Mouse (Mus musculus) adrenal gland, postnatal 36 days (tissue): ENCODE data around the gene Slco2a1. TPM values are rescaled to one million over a fixed set of nuclear protein-coding genes. Genes with fewer than 3 reads are reported as not detected.

Experiments
- DNase-seq, 2 experiments: peaks; one replicate each; pipeline ENCODE4 v3.0.0; 2021; ENCODE audit warnings: mixed read lengths in 1 of 2
- total RNA-seq, 2 experiments: library from RNA; stranded (reverse); gene quantifications; 2 replicates each; pipeline ENCODE4 v1.2.3; 2021

Slco2a1 gene
- total RNA-seq, 2 experiments from 2014 or later = 3.2 to 3.7 TPM

DNA sequence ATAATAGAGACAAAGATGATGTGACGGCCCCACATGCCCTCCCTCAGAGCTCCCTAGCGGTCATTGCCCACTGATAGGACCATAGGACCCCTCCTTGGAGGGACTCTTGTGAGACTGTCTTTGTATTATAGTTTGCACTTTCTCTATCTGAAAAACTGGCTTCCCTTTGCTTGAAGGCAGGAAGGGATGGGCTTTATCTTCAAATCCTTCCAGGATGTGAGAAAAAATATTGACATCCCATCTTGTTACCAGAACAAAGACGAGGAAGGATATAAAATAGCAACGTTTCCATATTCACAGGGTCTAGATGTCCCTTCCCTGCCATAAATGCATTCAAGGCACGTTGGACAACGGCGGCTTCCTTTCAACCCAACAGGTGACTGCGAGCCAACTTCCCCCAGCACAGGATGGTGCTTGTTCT, 48.5 kb downstream of the Slco2a1 start:
- no peak for DNase-seq

DNA sequence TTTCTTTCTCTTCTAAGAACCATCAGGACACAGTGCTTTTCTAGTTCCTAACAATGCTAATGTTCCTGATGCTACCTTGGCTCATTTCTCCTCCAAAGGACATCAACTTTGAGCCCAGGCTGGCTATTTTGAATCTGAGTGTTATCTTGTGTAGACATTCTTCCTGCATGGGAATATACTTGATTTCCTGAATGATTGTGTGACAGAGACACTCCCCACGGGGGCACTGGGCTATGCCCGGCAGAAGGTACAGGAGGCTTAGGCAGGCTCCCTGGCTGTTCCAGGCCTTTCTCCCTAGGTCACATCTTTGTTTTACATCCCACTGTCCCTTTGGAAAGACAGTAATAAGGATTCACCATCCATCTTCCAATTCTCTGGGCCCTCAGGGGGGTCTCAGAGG, 49.8 kb downstream of the Slco2a1 start:
- DNase-seq = no peak

- DNase-seq = no peak
Measured at GRCm38 (mm10) chr9:103038705-103039104, 50.2 kb downstream of the Slco2a1 start.

- DNase-seq = no peak
Measured at GRCm38 (mm10) chr9:103040581-103040980, 52.1 kb downstream of the Slco2a1 start.

- peak in 1 of 2 experiments; percentile 26 for DNase-seq
Measured at GRCm38 (mm10) chr9:103045406-103045805, 56.9 kb downstream of the Slco2a1 start.

DNA sequence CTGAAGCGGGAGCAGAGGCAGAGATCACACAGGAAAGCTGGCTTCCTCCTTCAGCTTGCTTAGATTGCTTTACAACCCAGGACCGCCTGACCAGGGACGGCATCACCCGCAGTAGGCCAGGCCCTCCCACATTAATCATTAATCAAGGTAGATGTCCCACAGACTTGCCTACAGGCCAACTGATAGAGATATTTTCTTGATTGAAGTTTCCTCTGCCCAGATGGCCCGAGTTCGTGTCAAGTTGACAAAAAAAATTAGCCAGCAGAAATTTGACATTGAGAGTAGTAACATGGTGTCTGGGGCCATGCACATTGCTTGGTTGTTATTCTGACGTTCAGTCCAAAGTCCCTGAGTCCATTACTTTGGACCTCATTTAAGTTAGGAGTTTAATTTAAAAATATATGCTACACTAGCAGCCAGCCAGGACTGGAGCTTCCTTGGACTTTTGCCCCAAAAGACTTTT, 60.6 kb downstream of the Slco2a1 start:
- no peak for DNase-seq

- peak in 1 of 2 experiments; percentile 26 for DNase-seq
Measured at GRCm38 (mm10) chr9:103053829-103054228, 65.3 kb downstream of the Slco2a1 start.

DNA sequence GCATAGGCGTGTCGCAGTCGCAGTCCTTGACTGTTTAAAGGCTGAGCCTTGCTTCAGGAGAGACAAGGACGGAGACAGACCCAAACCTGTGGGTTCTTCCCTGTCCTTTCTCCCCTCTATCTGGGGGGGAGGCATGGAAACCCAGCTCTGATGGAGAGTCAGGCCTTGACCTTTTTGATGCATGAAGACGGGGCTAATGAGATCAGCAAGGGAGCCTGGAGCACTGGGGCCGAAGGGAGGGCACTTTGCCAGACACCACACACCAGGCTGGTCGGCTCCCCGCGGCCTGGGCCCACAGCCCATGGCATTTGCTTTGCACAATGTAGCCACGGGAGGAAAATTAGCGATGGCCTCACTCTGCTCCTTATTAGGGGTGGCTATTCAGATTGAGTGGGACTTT, 66.5 kb downstream of the Slco2a1 start:
- peak; percentile 70 for DNase-seq

DNA sequence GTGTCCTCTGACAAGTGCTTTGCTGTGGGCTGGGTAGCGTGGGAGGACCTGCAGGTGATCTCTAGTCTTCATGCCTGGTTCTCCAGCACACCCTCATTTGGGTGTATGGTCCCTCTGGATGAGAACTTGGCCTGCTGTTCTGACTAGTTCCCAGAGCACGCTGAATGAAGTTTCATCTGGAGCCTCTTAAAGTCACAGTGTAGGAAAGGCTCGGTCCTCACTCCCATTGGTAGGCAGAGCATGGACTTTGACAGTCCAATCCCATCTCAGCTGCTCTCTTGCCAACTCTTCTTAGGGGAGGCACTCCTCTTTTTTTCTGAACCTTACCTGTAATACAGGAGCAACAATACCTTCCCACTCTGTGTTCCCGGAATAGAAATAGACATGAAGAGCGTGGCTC, 67.7 kb downstream of the Slco2a1 start:
- no peak for DNase-seq

- DNase-seq = no peak
Measured at GRCm38 (mm10) chr9:103060551-103060950, 72.0 kb downstream of the Slco2a1 start.

GRCm38 (mm10) chr9:103061471-103062053, 73.0 kb downstream of the Slco2a1 start:
- peak in 1 of 2 experiments; percentile 44 for DNase-seq

DNA sequence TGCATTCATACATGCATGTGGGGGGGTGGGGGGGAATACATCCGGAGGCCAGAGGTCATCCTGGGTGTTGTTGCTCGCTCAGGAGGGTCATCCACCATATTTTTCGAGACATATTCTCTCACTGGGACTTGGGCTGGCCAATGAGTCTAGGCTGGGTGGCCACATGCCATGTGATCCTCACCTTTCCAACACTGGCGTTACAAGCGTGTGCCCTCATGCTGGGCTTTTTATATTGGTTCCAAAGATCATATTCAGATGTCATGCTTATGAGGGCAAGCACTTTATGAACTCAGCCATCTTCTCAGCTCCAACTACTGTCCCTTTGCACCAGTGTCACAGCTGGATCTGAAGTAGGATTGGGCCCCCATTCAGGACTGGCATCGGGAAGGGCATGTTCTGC, 75.1 kb downstream of the Slco2a1 start:
- no peak for DNase-seq

- no peak for DNase-seq
Measured at GRCm38 (mm10) chr9:103066845-103067244, 78.3 kb downstream of the Slco2a1 start.

DNA sequence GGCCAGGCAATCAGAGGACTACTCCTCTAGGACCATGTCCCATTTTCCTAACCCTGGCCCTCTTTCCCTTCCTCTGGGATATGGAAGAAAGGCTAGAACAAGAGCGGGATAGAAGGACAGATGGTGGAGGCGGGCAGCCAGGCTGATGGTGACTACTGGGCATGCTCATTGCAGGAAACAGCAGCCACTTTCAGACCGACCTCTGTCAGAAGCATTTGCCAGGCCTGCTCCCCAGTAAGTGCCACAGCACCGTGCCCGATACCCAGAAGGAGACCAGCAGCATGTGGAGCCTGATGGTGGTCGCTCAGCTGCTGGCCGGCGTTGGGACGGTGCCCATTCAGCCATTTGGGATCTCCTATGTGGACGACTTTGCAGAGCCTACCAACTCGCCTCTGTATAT, 79.1 kb downstream of the Slco2a1 start:
- DNase-seq = no peak

- no peak for DNase-seq
Measured at GRCm38 (mm10) chr9:103068769-103069168, 80.3 kb downstream of the Slco2a1 start.

- no peak for DNase-seq
Measured at GRCm38 (mm10) chr9:103071541-103072203, 83.2 kb downstream of the Slco2a1 start.

GRCm38 (mm10) chr9:103072204-103072599, 83.7 kb downstream of the Slco2a1 start:
- no peak for DNase-seq

DNA sequence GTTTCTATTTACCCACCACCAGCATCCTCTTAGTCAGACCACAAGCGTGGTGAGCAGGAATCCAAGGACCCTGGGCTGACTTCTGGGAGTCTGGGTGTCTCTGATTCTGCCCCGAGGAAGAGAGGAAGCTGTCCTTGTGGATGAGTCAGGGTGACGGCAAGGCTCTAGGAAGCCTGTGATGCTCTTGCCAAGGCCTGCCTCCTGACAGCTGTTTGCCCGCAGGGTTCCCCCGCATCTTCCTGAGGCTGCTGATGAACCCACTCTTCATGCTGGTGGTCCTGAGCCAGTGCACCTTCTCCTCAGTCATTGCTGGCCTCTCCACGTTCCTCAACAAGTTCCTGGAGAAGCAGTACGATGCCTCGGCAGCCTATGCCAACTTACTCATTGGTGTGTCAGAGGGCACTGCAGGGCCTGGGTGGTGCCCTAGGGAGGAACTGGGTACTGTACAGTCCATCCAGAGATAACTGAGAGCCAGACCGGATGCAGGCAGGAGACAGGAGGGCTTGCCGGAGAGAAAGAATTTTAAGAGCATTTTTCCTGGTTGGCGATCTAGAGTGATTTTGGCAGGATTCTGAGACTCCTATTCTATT, 84.5 kb downstream of the Slco2a1 start:
- peak; percentile 66 to 73 for DNase-seq

GRCm38 (mm10) chr9:103076836-103077531, 88.5 kb downstream of the Slco2a1 start:
- DNase-seq = peak; percentile 46 to 49

DNA sequence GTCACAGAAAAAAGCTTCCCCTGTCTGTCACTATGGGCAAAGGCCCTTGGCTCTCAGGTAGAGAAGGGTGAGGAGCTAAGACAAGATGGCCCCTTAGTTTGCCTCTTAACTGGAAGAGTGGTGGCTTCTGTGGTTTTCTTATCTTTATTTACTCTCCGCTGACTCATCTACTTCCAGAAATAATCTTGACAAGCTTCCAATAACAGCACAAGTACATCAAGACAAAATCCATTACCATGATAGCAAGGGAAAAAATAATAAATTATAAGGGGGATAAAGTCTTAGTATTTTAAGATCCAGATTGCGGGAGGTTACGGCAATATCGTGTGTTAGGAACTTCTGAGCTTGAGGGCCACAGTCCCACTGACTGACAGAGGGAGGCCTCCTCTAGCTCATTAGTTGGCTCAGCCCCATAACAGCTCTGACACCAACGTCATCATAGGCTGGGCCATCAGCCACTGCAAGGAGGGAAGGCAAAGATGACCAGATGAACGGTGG, 89.7 kb downstream of the Slco2a1 start:
- peak; percentile 30 to 31 for DNase-seq

- DNase-seq = no peak
Measured at GRCm38 (mm10) chr9:103080211-103080610, 91.7 kb downstream of the Slco2a1 start.

DNA sequence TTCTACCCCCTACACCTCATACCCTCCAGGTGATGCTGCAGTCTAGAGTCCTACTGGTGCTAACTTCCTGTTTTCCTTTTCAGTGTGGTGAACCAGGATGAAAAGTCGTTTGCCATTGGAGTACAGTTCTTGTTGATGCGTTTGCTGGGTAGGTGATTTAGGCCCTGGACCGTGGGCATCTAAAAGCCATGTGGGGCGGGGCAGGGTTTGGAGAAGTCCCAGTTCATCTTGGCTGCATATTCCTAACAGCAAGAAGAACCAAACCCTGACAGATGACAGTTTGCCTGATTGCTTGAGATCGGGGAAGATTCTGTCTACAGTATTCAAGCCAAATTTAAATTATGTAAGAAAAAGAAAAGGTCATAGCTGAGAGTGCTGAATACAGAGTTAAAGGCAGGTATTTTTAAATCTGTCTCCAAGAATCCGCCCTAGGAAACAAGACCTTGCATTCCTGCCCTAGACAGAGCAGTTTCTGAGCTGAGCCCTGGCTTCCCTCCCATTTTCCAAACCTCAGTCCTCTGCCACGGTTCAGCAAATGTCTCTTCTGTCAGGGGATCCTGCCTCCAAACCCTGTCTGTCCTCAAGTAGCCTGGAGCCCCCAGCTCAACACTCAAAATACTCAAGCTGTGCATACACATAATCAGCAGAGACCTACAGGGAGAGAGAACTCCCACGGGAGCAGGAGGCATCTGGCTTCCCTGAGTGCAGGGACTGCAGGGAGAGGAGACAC, 93.9 kb downstream of the Slco2a1 start:
- no peak for DNase-seq
